Mouse (Mus musculus): Measurements from ENCODE around the gene Slc35g2. TPM values are rescaled to one million over a fixed set of nuclear protein-coding genes. Genes with fewer than 3 reads are reported as not detected.

The Slc35g2 gene
- total RNA-seq (2023) = not detected

GRCm38 (mm10) chr9:100570626-100571233, at the start of gene Slc35g2:
TSS of gene Slc35g2 (minus strand) at chr9:100571090.

GRCm38 (mm10) chr9:100597546-100597945, 26.7 kb upstream of the Slc35g2 start, which contains the start of gene Stag1:
TSS of gene Stag1 (plus strand) at chr9:100597798.

GRCm38 (mm10) chr9:100545715-100546593, 24.9 kb downstream of the Slc35g2 start, which contains the start of gene Nck1:
TSS of gene Nck1 (minus strand) at chr9:100546134.

Other genes with a start within 250 kb of the Slc35g2 start
- 1 to 10 TPM; 2.4 TPM for gene Il20rb, start 84.3 kb downstream of the Slc35g2 start, total RNA-seq (2023)
- 10 to 100 TPM; 51.6 to 54.9 TPM for gene Nck1, start 25.0 kb downstream of the Slc35g2 start, total RNA-seq (2023)
- 10 to 100 TPM; 48.9 to 50.1 TPM for gene Stag1, start 26.7 kb upstream of the Slc35g2 start, total RNA-seq (2023)

Data from neutrophil, adult 59 days (primary cell).